ENCODE assay signal across 20 mouse cellular contexts in the genomic region with DNA sequence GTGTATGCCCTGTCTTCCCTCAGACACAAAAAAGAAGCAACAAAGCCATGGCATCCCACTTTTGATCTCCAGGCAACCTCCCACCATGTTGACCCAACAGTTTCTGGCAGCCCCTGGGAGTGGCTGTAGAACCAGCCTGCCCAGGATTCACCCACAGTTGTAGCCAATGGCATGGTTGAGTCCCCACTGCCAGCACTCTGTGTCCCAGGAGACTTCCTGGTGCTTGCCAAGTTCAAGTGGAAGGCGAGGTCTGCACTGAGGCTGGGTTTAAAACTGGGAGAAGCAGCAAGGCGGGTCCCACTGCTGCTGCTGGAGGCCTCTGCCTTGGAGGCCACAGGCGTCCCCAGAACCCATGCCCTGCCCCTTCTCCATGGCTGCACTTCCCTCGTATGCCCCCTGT. TPM values are rescaled to one million over a fixed set of nuclear protein-coding genes. Genes with fewer than 3 reads are reported as not detected.
DNase-seq lines count a peak whose midpoint lies in the region; TF ChIP-seq lines count a peak whose summit lies in the region.
"Had no signal": no experiment of that assay in that cellular context is flagged by ENCODE, and none has a peak within 500 bp of the region (broad histone marks: within the 10 kb centered on the region; RNA-seq: fewer than 3 reads in every experiment).

No protein-coding gene starts in this region.

- H3K36me3 ChIP-seq in heart, embryonic 10.5 days = peaks cover 14% of the 10 kb centered on the region; the same call in 1 of the 2 replicates
- no peaks in the 10 kb centered on the region for H3K36me3 ChIP-seq in thymus, adult 2 months (ENCODE audit: control insufficient read depth, insufficient read depth, low read length)
- H3K36me3 ChIP-seq: G1E; heart, embryonic 15.5 days; midbrain, embryonic 13.5 days had no signal

- H3K4me1 ChIP-seq in heart, embryonic 10.5 days = peaks cover 17% of the 10 kb centered on the region; the same call in 1 of the 2 replicates
- H3K4me1 ChIP-seq in thymus, adult 2 months (replicated peaks; ENCODE audit: control insufficient read depth, insufficient read depth, low read length) = no peaks in the 10 kb centered on the region
- H3K4me1 ChIP-seq: embryonic facial prominence, embryonic 15.5 days; heart, embryonic 15.5 days; limb, embryonic 10.5 days had no signal

- peak; percentile 43 to 77 for DNase-seq in heart, adult 18-20 months
- no peak for DNase-seq in heart, embryonic 10.5 days (ENCODE audit: low spot score)
- DNase-seq in 3134 (ENCODE audit: extremely low read depth, insufficient read length, low spot score) = peak; percentile 76
- peak; percentile 84 for DNase-seq in adipocyte (ENCODE audit: low spot score)
- DNase-seq in lung, postnatal 4 days = peak; percentile 43 to 71
- DNase-seq in thymus, adult 2 months = no peak
- no peak for DNase-seq in kidney, adult 8-10 months
- DNase-seq: cerebellum, adult 9-11 months; liver, embryonic 13.5 days; retina, postnatal 1 day; right cerebral cortex, postnatal 4 days; thymus, adult 18-20 months had no signal

- no peaks in the 10 kb centered on the region for H3K9me3 ChIP-seq in heart, embryonic 10.5 days
- H3K9me3 ChIP-seq: embryonic facial prominence, embryonic 15.5 days; forebrain, embryonic 10.5 days; G1E; heart, embryonic 15.5 days; hindbrain, embryonic 10.5 days; kidney, embryonic 15.5 days; limb, embryonic 10.5 days; liver, embryonic 13.5 days; midbrain, embryonic 13.5 days had no signal

- no peak for TF ChIP-seq CTCF in thymus, adult 2 months (IDR thresholded peaks at IDR 0.05; ENCODE audit: borderline replicate concordance, control insufficient read depth, extremely low read depth, insufficient read depth, low read length, poor library complexity)

- no peak overlapping the region for H3K27ac ChIP-seq in heart, embryonic 10.5 days
- no peak overlapping the region for H3K27ac ChIP-seq in thymus, adult 2 months (ENCODE audit: control insufficient read depth, insufficient read depth, low read length)
- H3K27ac ChIP-seq: embryonic facial prominence, embryonic 15.5 days; forebrain, embryonic 10.5 days; heart, embryonic 15.5 days; hindbrain, embryonic 10.5 days; kidney, embryonic 15.5 days; limb, embryonic 10.5 days; liver, embryonic 13.5 days; midbrain, embryonic 13.5 days had no signal

- no peak overlapping the region for H3K4me3 ChIP-seq in heart, embryonic 10.5 days
- H3K4me3 ChIP-seq in thymus, adult 2 months (ENCODE audit: control insufficient read depth, insufficient read depth, low read length) = no peak overlapping the region
- H3K4me3 ChIP-seq: embryonic facial prominence, embryonic 15.5 days; forebrain, embryonic 10.5 days; heart, embryonic 15.5 days; hindbrain, embryonic 10.5 days; kidney, embryonic 15.5 days; limb, embryonic 10.5 days; liver, embryonic 13.5 days; midbrain, embryonic 13.5 days had no signal

- 73% methylated on average over 4 of the region's 4 CpGs for WGBS in heart, embryonic 10.5 days
- WGBS in thymus, adult 2 months = 96% methylated on average over 4 of the region's 4 CpGs

- no peaks in the 10 kb centered on the region for H3K27me3 ChIP-seq in heart, embryonic 10.5 days (ENCODE audit: insufficient read depth, poor library complexity, severe bottlenecking)
- H3K27me3 ChIP-seq in thymus, adult 2 months (ENCODE audit: control insufficient read depth, insufficient read depth, low read length) = no peaks in the 10 kb centered on the region
- H3K27me3 ChIP-seq: embryonic facial prominence, embryonic 15.5 days; heart, embryonic 15.5 days; kidney, embryonic 15.5 days; liver, embryonic 13.5 days; midbrain, embryonic 13.5 days had no signal

- TF ChIP-seq POLR2A in thymus, adult 2 months (IDR thresholded peaks at IDR 0.05; ENCODE audit: control insufficient read depth, extremely low read depth, insufficient read depth, low read length, poor library complexity) = no peak

RNA-seq across cellular contexts. Expression of a gene that starts 31.2 kb away (rescaled TPM):
- 10 to 100 TPM in 1 of 2 experiments, 1 to 10 TPM in 1; 6.5 to 10.7 TPM for total RNA-seq in heart, adult 18-20 months (2021)
- polyA plus RNA-seq in heart, embryonic 10.5 days (2016; fragmentation: Nextera tagmentation; extraction: Ambion mirVana) = 11.6 and 13.1 TPM in 2 replicates
- 53.7 and 59.8 TPM in 2 replicates for polyA plus RNA-seq in thymus, adult 2 months (2012; rRNA removed)

Comparison
In these comparisons a context has a peak if more than half of its experiments do, and no peak if none do; other contexts are left out.
1. DNase-seq: peak in heart, adult 18-20 months (2 of 2), 3134 (single experiment), adipocyte (single experiment) and lung, postnatal 4 days (2 of 2); none in heart, embryonic 10.5 days (single experiment), thymus, adult 2 months (single experiment) and kidney, adult 8-10 months (0 of 2).